Mouse (Mus musculus) neural tube, embryonic 10.5 days (tissue): ENCODE measurements around the gene Trpc4.

Experiments used
- DNase-seq: peaks from one replicate; pipeline ENCODE4 v3.0.0-alpha.2; 2017; ENCODE audit warnings: low spot score; ENCODE audit errors: extremely low spot score

The Trpc4 gene

DNA sequence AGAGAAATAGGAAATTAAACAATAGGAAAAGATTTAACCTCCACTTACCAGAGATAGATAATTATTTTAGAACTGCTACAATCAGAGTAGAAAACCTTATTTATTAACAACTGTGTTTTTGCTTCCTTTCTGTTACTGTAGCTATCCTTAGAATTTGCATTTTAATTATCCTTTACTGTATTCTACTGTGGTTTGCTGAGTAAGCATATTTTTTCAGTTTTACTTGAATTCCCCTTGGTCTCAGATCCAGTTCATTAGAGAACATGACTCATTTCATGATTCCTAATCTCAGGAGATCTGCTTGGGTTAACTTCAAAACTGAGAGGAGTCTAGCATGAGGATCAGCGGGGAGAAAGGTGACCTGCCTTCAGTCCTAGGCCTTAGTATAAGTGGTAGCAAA is 111.1 kb downstream of the Trpc4 start:
- DNase-seq = no peak

DNA sequence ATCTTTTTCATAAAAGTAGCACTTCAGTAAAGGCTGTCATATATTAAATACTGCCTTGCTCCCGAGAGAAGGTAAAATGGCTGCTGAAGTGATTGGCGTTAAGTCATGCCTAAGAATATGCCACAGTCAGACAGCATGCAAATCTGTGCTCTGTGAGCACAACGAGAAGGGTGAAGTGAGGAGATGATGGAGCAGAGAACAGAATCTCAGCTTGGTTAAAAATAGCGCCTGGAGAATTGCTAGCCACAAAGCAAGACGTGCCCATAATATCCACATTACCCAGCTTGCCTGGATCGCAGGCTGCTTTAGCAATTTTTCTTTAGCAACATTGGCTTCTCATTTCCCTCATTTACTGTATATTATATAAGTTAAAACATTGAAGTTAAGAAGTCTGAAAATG is 113.3 kb downstream of the Trpc4 start:
- no peak for DNase-seq

DNA sequence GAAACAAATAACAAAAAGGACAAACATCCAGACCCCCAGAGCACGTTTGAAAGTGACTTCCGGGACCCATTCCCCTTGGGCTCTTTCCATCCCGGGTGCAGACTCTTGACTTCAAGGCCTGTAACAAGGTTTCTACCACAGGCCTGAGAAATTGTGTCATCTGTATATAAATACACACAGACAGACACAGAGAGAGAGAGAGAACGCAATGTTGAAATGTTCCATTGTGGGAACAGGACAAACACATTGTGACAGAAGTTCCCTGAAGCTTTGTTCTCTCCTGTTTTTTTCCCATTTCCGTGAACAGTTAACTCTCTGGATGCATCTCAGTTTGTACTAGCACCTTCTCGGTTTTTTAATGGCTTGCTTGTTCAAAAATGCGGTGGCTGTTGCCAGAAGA is 118.8 kb downstream of the Trpc4 start:
- no peak for DNase-seq

GRCm38 (mm10) chr3:54289731-54290130 is 133.9 kb downstream of the Trpc4 start:
- no peak for DNase-seq

- peak; percentile 16 for DNase-seq
These were observed 154.8 kb downstream of the Trpc4 start for GRCm38 (mm10) chr3:54310604-54311003.

DNA sequence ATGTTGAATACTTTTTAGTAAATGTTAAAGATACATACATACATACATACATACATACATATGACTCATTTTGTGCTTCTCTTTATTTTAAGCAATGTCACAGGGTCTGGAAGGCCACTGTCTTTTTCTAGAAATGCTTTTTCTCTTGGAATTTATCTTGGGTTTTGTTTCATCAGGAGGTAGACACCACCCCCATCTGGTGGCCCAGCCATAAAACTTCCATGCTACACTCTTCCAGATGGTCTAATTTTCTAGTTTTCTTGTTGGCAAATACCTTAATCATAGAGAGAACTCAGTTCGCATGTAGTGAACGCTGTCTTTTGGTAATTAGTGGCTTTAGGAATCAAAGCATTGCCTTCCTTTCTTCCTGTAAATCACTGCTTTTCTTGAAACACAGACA is 158.2 kb downstream of the Trpc4 start:
- DNase-seq = no peak

DNA sequence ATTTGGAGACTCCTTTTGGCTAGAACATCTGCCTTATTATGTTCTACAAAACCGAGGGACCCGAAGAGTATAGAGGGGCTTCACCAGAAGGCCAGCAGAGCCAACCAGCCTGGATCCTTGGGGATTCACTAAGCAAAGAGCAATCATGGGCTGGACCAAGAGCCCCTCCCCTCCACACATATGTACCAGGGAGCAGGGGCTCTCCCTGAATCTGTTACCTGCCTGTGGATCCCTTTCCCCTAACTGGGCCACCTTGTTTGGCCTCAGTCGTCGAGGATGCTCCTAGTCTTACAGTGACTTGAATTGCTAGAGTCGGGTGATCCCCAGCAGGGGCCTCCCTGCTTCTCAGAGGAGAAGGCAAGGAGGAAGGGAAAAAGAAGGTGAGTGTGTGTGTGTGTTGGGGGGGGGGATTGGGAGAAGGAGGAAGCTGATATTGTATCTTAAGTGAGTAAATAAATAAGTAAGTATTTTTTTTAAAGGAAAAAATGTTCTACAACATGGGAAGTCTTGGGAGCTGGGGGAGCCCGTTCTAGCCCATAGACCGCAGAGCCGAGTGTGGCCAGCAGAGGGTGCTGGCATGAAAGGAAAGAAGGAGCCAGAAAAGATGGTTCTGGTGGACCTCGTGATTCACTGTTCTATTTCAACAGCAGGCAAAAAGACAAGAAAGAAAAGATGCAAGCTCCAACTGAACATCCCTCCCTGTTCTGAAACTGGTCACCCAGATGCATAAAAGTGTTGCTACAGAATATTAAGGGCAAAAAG is 197.2 kb downstream of the Trpc4 start:
- peak; percentile 74 for DNase-seq

- no peak for DNase-seq
These were observed 201.7 kb downstream of the Trpc4 start for GRCm38 (mm10) chr3:54357561-54357960.

GRCm38 (mm10) chr3:54358463-54359189 is 202.8 kb downstream of the Trpc4 start:
- DNase-seq = peak; percentile 60

DNA sequence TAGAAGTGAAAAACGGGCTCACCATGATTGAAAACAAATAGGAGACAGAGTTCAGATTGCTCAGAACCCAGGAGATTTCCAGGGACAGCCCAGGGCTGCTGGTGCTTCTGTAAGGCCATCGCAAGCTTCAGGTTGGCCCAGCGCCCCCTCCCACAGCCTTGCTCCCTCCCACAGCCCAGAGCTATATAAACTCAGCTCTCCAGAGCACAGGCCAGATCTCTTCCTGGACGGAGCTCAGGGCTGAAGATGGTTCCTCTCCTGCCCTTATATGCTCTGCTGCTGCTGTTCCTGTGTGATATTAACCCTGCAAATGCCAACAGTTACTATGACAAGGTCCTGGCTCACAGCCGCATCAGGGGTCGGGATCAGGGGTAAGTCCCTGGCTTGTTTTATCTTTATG is 205.1 kb downstream of the Trpc4 start, which contains the start of gene Postn:
TSS of gene Postn (plus strand) at position 213 of the 400 bp plus-strand sequence.
- DNase-seq = no peak

DNA sequence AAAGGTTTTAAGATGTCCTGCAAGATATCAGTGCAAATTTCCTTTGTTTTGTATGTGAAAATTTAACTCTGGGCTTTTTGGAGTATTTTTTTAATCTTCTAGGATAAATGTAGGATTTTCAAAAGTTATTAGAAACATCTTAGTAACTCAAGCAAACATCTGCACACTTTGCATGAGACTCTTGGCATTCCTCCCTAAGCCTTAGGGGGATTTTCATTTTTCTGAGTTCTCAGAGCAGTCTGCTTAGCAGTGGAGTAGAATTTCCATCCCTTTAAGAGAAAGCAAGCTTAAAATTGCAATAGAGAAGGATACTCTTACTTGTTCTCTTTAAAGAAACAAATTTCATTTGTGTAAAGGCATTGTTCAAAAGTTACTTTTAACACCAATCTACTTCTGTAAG is 205.8 kb downstream of the Trpc4 start:
- no peak for DNase-seq
